Mouse (Mus musculus) spleen, adult 2 months (tissue): ENCODE results near the gene C530008M17Rik.

Experiments used
- CTCF ChIP-seq: fragments of 200-500 bp; IDR thresholded peaks from 2 replicates; pipeline ENCODE4 v1.5.1; 2011; ENCODE audit warnings: mild to moderate bottlenecking, inconsistent platforms; ENCODE audit not compliant: insufficient read depth, insufficient read length, insufficient replicate concordance; ENCODE audit errors: extremely low read depth
- POLR2A ChIP-seq: fragments of 200-500 bp; IDR thresholded peaks from 2 replicates; pipeline ENCODE4 v1.6.1; 2011; ENCODE audit warnings: low read depth, low read length, inconsistent platforms

- TF ChIP-seq CTCF (no peak), POLR2A (no peak)
Measured at GRCm38 (mm10) chr5:76683455-76683854, 27.1 kb downstream of the C530008M17Rik start.
